Comparison of ENCODE assay signal across 7 mouse cellular contexts in the genomic region with DNA sequence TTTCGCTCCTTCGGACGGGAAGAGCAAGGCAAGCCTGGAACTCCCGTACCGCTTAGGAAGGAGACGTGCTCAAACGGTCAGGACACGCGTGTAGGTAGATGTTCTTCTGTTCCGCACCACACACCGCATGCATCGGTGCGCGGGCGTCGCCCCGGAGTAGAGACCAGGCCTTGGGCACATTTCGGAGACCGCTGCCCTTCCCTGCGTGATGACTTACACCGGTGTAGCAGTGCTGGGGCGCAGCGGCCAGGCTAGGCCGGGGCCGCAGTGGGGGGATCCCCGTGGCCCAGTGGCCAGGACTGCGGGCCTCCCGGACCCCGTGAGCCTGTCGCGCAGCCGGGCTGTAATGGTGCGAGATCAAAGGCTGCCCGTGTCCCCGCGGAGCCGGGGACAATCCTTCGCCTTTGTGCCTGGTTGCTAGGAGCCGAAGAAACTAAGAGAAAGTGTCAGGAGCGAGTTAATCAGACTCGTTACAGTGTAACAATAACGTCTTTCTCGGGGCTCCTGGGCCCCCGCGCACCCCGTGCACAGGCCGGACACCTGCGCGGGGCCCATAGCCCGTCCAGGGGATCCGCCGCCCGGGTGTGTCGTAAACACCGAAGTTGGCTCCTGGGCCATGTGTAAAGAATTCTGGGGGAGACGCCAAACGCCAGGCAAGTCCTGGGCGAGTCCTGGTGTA. TPM values are rescaled to one million over a fixed set of nuclear protein-coding genes. Genes with fewer than 3 reads are reported as not detected.
DNase-seq lines count a peak whose midpoint lies in the region; ATAC-seq and TF ChIP-seq lines count a peak whose summit lies in the region.

No protein-coding gene starts in this region.

- H3K4me1 ChIP-seq in ES-Bruce4 (ENCODE audit: control insufficient read depth, insufficient read depth, low read length) = peaks cover 2% of the 10 kb centered on the region
- peaks cover 5% of the 10 kb centered on the region for H3K4me1 ChIP-seq in embryonic facial prominence, embryonic 11.5 days (ENCODE audit: control insufficient read depth, insufficient read depth, low read length)
- peaks cover 43% of the 10 kb centered on the region for H3K4me1 ChIP-seq in hindbrain, embryonic 13.5 days (replicated peaks)
- peaks cover 58% of the 10 kb centered on the region for H3K4me1 ChIP-seq in limb, embryonic 10.5 days
- H3K4me1 ChIP-seq in neural tube, embryonic 15.5 days = peaks cover 19% of the 10 kb centered on the region

- H3K27ac ChIP-seq in ES-Bruce4 (ENCODE audit: insufficient read depth, low read length) = no peak overlapping the region
- H3K27ac ChIP-seq in embryonic facial prominence, embryonic 11.5 days (replicated peaks; ENCODE audit: low read depth, low read length) = no peak overlapping the region
- peak overlapping the region; percentile 58 for H3K27ac ChIP-seq in hindbrain, embryonic 13.5 days
- H3K27ac ChIP-seq in limb, embryonic 10.5 days = peak overlapping the region; percentile 93
- peak overlapping the region; percentile 6; the same call in 1 of the 2 replicates for H3K27ac ChIP-seq in neural tube, embryonic 15.5 days (replicated peaks)

- ATAC-seq in embryonic facial prominence, embryonic 11.5 days (replicated peaks; ENCODE audit: insufficient number of reproducible peaks, low FRiP score, low TSS enrichment, low read depth) = peak; percentile 77
- peak; percentile 70 for ATAC-seq in hindbrain, embryonic 13.5 days (ENCODE audit: low FRiP score)
- peak; percentile 79 for ATAC-seq in neural tube, embryonic 15.5 days (ENCODE audit: low FRiP score)

- H3K27me3 ChIP-seq in ES-Bruce4 (ENCODE audit: control insufficient read depth, insufficient read depth, low read length, poor library complexity, severe bottlenecking) = no peaks in the 10 kb centered on the region
- peaks cover 29% of the 10 kb centered on the region for H3K27me3 ChIP-seq in embryonic facial prominence, embryonic 11.5 days (ENCODE audit: control insufficient read depth, insufficient read depth, low read length)
- peaks cover 91% of the 10 kb centered on the region for H3K27me3 ChIP-seq in hindbrain, embryonic 13.5 days
- H3K27me3 ChIP-seq in limb, embryonic 10.5 days (ENCODE audit: low read depth, poor library complexity, severe bottlenecking) = peaks cover 52% of the 10 kb centered on the region
- H3K27me3 ChIP-seq in neural tube, embryonic 15.5 days (replicated peaks) = peaks cover 77% of the 10 kb centered on the region

- TF ChIP-seq POLR2A in ES-Bruce4 (IDR thresholded peaks at IDR 0.05; ENCODE audit: insufficient read depth, low read length) = no peak

- 1% methylated on average over 58 of the region's 58 CpGs for WGBS in embryonic facial prominence, embryonic 11.5 days
- 2% methylated on average over 58 of the region's 58 CpGs for WGBS in hindbrain, embryonic 13.5 days
- 2% methylated on average over 58 of the region's 58 CpGs for WGBS in limb, embryonic 10.5 days
- WGBS in neural tube, embryonic 15.5 days = 1% methylated on average over 58 of the region's 58 CpGs

- no peaks in the 10 kb centered on the region for H3K9me3 ChIP-seq in ES-Bruce4 (replicated peaks; ENCODE audit: control insufficient read depth, insufficient read depth, low read length, poor library complexity, severe bottlenecking)
- H3K9me3 ChIP-seq in embryonic facial prominence, embryonic 11.5 days (replicated peaks; ENCODE audit: control insufficient read depth, low read length) = no peaks in the 10 kb centered on the region
- H3K9me3 ChIP-seq in hindbrain, embryonic 13.5 days = no peaks in the 10 kb centered on the region
- H3K9me3 ChIP-seq in limb, embryonic 10.5 days (replicated peaks) = no peaks in the 10 kb centered on the region
- H3K9me3 ChIP-seq in neural tube, embryonic 15.5 days (replicated peaks) = no peaks in the 10 kb centered on the region

- 0 out of 2 replicates have a peak, but pooled peaks have one; percentile 3 for TF ChIP-seq EP300 in ES-Bruce4 (IDR thresholded peaks at IDR 0.05; ENCODE audit: insufficient read depth, low read depth, low read length)

- DNase-seq in 3134 (ENCODE audit: extremely low read depth, insufficient read length, low spot score) = peak; percentile 5
- peak; percentile 50 for DNase-seq in embryonic facial prominence, embryonic 11.5 days (ENCODE audit: low spot score)
- DNase-seq in limb, embryonic 10.5 days (ENCODE audit: low spot score) = peak; percentile 72
- no peak for DNase-seq in gastrocnemius, postnatal 36 days

- TF ChIP-seq CTCF in ES-Bruce4 (IDR thresholded peaks at IDR 0.05; ENCODE audit: low read depth, low read length) = no peak

- intact Hi-C loops in gastrocnemius, postnatal 36 days (cut with DNase I) = no loop called here

- H3K9ac ChIP-seq in ES-Bruce4 (ENCODE audit: low read depth, poor library complexity, severe bottlenecking) = peak overlapping the region; percentile 60
- peak overlapping the region; percentile 55 for H3K9ac ChIP-seq in embryonic facial prominence, embryonic 11.5 days (replicated peaks; ENCODE audit: low read length)
- H3K9ac ChIP-seq in hindbrain, embryonic 13.5 days = peak overlapping the region; percentile 68
- H3K9ac ChIP-seq in neural tube, embryonic 15.5 days (replicated peaks) = 0 out of 2 replicates have a peak overlapping the region, but pooled peaks have one; percentile 21

- no peaks in the 10 kb centered on the region for H3K36me3 ChIP-seq in ES-Bruce4 (ENCODE audit: control insufficient read depth, insufficient read depth, low read length, poor library complexity, severe bottlenecking)
- H3K36me3 ChIP-seq in embryonic facial prominence, embryonic 11.5 days (replicated peaks; ENCODE audit: control insufficient read depth, insufficient read depth, low read depth, low read length) = no peaks in the 10 kb centered on the region
- no peaks in the 10 kb centered on the region for H3K36me3 ChIP-seq in hindbrain, embryonic 13.5 days
- no peaks in the 10 kb centered on the region for H3K36me3 ChIP-seq in limb, embryonic 10.5 days
- H3K36me3 ChIP-seq in neural tube, embryonic 15.5 days = no peaks in the 10 kb centered on the region

- peak overlapping the region; percentile 57 for H3K4me3 ChIP-seq in ES-Bruce4 (ENCODE audit: low read depth, low read length)
- H3K4me3 ChIP-seq in embryonic facial prominence, embryonic 11.5 days (ENCODE audit: low read depth, low read length) = peak overlapping the region; percentile 38
- peak overlapping the region; percentile 38 for H3K4me3 ChIP-seq in hindbrain, embryonic 13.5 days
- peak overlapping the region; percentile 60 for H3K4me3 ChIP-seq in limb, embryonic 10.5 days
- peak overlapping the region; percentile 31 for H3K4me3 ChIP-seq in neural tube, embryonic 15.5 days (replicated peaks)

- H3K4me2 ChIP-seq in embryonic facial prominence, embryonic 11.5 days (ENCODE audit: low read depth, low read length) = peak overlapping the region; percentile 82
- H3K4me2 ChIP-seq in hindbrain, embryonic 13.5 days = peak overlapping the region; percentile 64
- peak overlapping the region; percentile 60 for H3K4me2 ChIP-seq in neural tube, embryonic 15.5 days

RNA-seq across cellular contexts. Expression of a gene that starts 44.2 kb away (rescaled TPM):
- polyA plus RNA-seq in ES-Bruce4 (2011; ENCODE audit: insufficient read depth, insufficient read length, low read depth, missing spikeins) = 0.33 and 0.40 TPM in 2 replicates
- polyA plus RNA-seq in embryonic facial prominence, embryonic 11.5 days (2014; fragmentation: Nextera tagmentation; extraction: Ambion mirVana) = not detected in 2 replicates
- polyA plus RNA-seq in hindbrain, embryonic 13.5 days (2015; fragmentation: Nextera tagmentation; extraction: Ambion mirVana) = 1.8 and 3.0 TPM in 2 replicates
- polyA plus RNA-seq in limb, embryonic 10.5 days (2016; fragmentation: Nextera tagmentation; extraction: Ambion mirVana) = 0.36 and 0.56 TPM in 2 replicates
- polyA plus RNA-seq in neural tube, embryonic 15.5 days (2015; fragmentation: Nextera tagmentation; extraction: Ambion mirVana) = 0.14 and 0.60 TPM in 2 replicates
- not detected for total RNA-seq in gastrocnemius, postnatal 36 days (2021)

RNA-seq across cellular contexts. Expression of a gene that starts 58.8 kb away (rescaled TPM):
- polyA plus RNA-seq in ES-Bruce4 (2011; ENCODE audit: insufficient read depth, insufficient read length, low read depth, missing spikeins) = 24.8 and 26.6 TPM in 2 replicates
- polyA plus RNA-seq in embryonic facial prominence, embryonic 11.5 days (2014; fragmentation: Nextera tagmentation; extraction: Ambion mirVana) = 4.1 and 5.0 TPM in 2 replicates
- 10.9 and 13.9 TPM in 2 replicates for polyA plus RNA-seq in hindbrain, embryonic 13.5 days (2015; fragmentation: Nextera tagmentation; extraction: Ambion mirVana)
- polyA plus RNA-seq in limb, embryonic 10.5 days (2016; fragmentation: Nextera tagmentation; extraction: Ambion mirVana) = 13.8 and 14.9 TPM in 2 replicates
- polyA plus RNA-seq in neural tube, embryonic 15.5 days (2015; fragmentation: Nextera tagmentation; extraction: Ambion mirVana) = 3.9 and 6.2 TPM in 2 replicates
- total RNA-seq in gastrocnemius, postnatal 36 days (2021) = not detected

Comparison
In these comparisons a context has a peak if more than half of its experiments do, and no peak if none do; other contexts are left out.
1. DNase-seq: peak in 3134 (single experiment), embryonic facial prominence, embryonic 11.5 days (single experiment) and limb, embryonic 10.5 days (single experiment); none in gastrocnemius, postnatal 36 days (0 of 2).
2. H3K27ac ChIP-seq: peak in hindbrain, embryonic 13.5 days (single experiment), limb, embryonic 10.5 days (single experiment) and neural tube, embryonic 15.5 days (single experiment); none in ES-Bruce4 (single experiment) and embryonic facial prominence, embryonic 11.5 days (single experiment).
3. Peak in every context shown above with its lines, with median percentiles within 50 percentile points of each other: H3K4me3 ChIP-seq, H3K9ac ChIP-seq, ATAC-seq and H3K4me2 ChIP-seq.